Mouse (Mus musculus): ENCODE results near the gene Sash3.

GRCm38 (mm10) chrX:48119294-48119693 is 26.9 kb upstream of the Sash3 start:
- no peak for TF ChIP-seq MYOG (IDR thresholded peaks at IDR 0.05; ENCODE audit: control insufficient read depth, extremely low read depth, insufficient read length)
- no peak for TF ChIP-seq CTCF (IDR thresholded peaks at IDR 0.05; ENCODE audit: control insufficient read depth, insufficient read depth, insufficient read length)
- no peak for TF ChIP-seq MAX (IDR thresholded peaks at IDR 0.05)

Measured in C2C12 (cell line).